Mouse (Mus musculus): ENCODE measurements around the gene Alg14.

Gene Alg14

GRCm38 (mm10) chr3:121279679-121280078 lies 11.9 kb upstream of the Alg14 start:
- in situ Hi-C loops (cut with MboI) = no loop called here

GRCm38 (mm10) chr3:121282998-121283397 lies 8.6 kb upstream of the Alg14 start, which contains the start of gene Tmem56:
Tmem56 (minus strand) TSS chr3:121283098.
- in situ Hi-C loops (cut with MboI) = no loop called here

GRCm38 (mm10) chr3:121285219-121285618 lies 6.4 kb upstream of the Alg14 start:
- in situ Hi-C loops (cut with MboI) = no loop called here

- in situ Hi-C loops (cut with MboI) = no loop called here
Observed at GRCm38 (mm10) chr3:121287151-121287550, 4.4 kb upstream of the Alg14 start.

GRCm38 (mm10) chr3:121290681-121291080 lies 892 bp upstream of the Alg14 start:
- in situ Hi-C loops (cut with MboI) = loop anchor here (10.0 kb wide), 1 partner anchor 126 kb away; no protein-coding TSS in a partner anchor

- in situ Hi-C loops (cut with MboI) = loop anchor here (10.0 kb wide), 1 partner anchor 126 kb away; no protein-coding TSS in a partner anchor
Observed at GRCm38 (mm10) chr3:121291225-121291559, 381 bp upstream of the Alg14 start.

GRCm38 (mm10) chr3:121294200-121294599 lies 2.6 kb downstream of the Alg14 start:
- in situ Hi-C loops (cut with MboI) = loop anchor here (10.0 kb wide), 1 partner anchor 129 kb away; no protein-coding TSS in a partner anchor

GRCm38 (mm10) chr3:121306641-121307040 lies 15.1 kb downstream of the Alg14 start:
- in situ Hi-C loops (cut with MboI) = loop anchor here (5.0 to 25.0 kb wide), 2 partner anchors 196 to 431 kb away; no protein-coding TSS in a partner anchor

- in situ Hi-C loops (cut with MboI) = loop anchor here (5.0 to 25.0 kb wide), 2 partner anchors 195 to 430 kb away; no protein-coding TSS in a partner anchor
Observed at GRCm38 (mm10) chr3:121307532-121308234, 16.1 kb downstream of the Alg14 start.

- in situ Hi-C loops (cut with MboI) = loop anchor here (5.0 to 25.0 kb wide), 2 partner anchors 193 to 428 kb away; no protein-coding TSS in a partner anchor
Observed at GRCm38 (mm10) chr3:121308935-121309334, 17.4 kb downstream of the Alg14 start.

- in situ Hi-C loops (cut with MboI) = loop anchor here (5.0 to 25.0 kb wide), 2 partner anchors 193 to 428 kb away; no protein-coding TSS in a partner anchor
Observed at GRCm38 (mm10) chr3:121309429-121309828, 17.9 kb downstream of the Alg14 start.

- in situ Hi-C loops (cut with MboI) = loop anchor here (5.0 to 25.0 kb wide), 2 partner anchors 192 to 427 kb away; no protein-coding TSS in a partner anchor
Observed at GRCm38 (mm10) chr3:121309896-121310714, 18.5 kb downstream of the Alg14 start.

- in situ Hi-C loops (cut with MboI) = loop anchor here (25.0 kb wide), 1 partner anchor 425 kb away; no protein-coding TSS in a partner anchor
Observed at GRCm38 (mm10) chr3:121312426-121312825, 20.9 kb downstream of the Alg14 start.

GRCm38 (mm10) chr3:121312979-121313378 lies 21.4 kb downstream of the Alg14 start:
- in situ Hi-C loops (cut with MboI) = loop anchor here (25.0 kb wide), 1 partner anchor 424 kb away; no protein-coding TSS in a partner anchor

- in situ Hi-C loops (cut with MboI) = loop anchor here (25.0 kb wide), 1 partner anchor 423 kb away; no protein-coding TSS in a partner anchor
Observed at GRCm38 (mm10) chr3:121314149-121314548, 22.6 kb downstream of the Alg14 start.

GRCm38 (mm10) chr3:121315498-121315897 lies 23.9 kb downstream of the Alg14 start:
- in situ Hi-C loops (cut with MboI) = loop anchor here (25.0 kb wide), 1 partner anchor 422 kb away; no protein-coding TSS in a partner anchor

GRCm38 (mm10) chr3:121319906-121320305 lies 28.3 kb downstream of the Alg14 start:
- in situ Hi-C loops (cut with MboI) = loop anchor here (25.0 kb wide), 1 partner anchor 417 kb away; no protein-coding TSS in a partner anchor

GRCm38 (mm10) chr3:121320896-121321295 lies 29.3 kb downstream of the Alg14 start:
- in situ Hi-C loops (cut with MboI) = loop anchor here (25.0 kb wide), 1 partner anchor 416 kb away; no protein-coding TSS in a partner anchor

GRCm38 (mm10) chr3:121323371-121323770 lies 31.8 kb downstream of the Alg14 start:
- in situ Hi-C loops (cut with MboI) = loop anchor here (25.0 kb wide), 1 partner anchor 414 kb away; no protein-coding TSS in a partner anchor

- in situ Hi-C loops (cut with MboI) = no loop called here
Observed at GRCm38 (mm10) chr3:121327406-121327805, 35.8 kb downstream of the Alg14 start.

GRCm38 (mm10) chr3:121329647-121330046 lies 38.1 kb downstream of the Alg14 start:
- in situ Hi-C loops (cut with MboI) = no loop called here

GRCm38 (mm10) chr3:121330244-121330646 lies 38.7 kb downstream of the Alg14 start:
- in situ Hi-C loops (cut with MboI) = no loop called here
